Mouse (Mus musculus): ENCODE results near the gene Hnrnpul1.

GRCm38 (mm10) chr7:25674719-25675300 lies 79.7 kb downstream of the Hnrnpul1 start, which contains the start of gene Tmem91:
- TF ChIP-seq EP300 (IDR thresholded peaks at IDR 0.05; ENCODE audit: low read depth): no peak
- no peak for TF ChIP-seq CTCF (IDR thresholded peaks at IDR 0.05; ENCODE audit: low read depth)

Data from liver, embryonic 14.5 days (tissue).